Mouse (Mus musculus) midbrain, embryonic 15.5 days (tissue): ENCODE data around the gene Crkl. TPM values are rescaled to one million over a fixed set of nuclear protein-coding genes. Genes with fewer than 3 reads are reported as not detected.
A peak's percentile ranks its signal among the peaks of the same experiment; 100 is the strongest.

Experiments used
- ATAC-seq: fragments of 200-750 bp; cut with Nextera tagmentation; replicated peaks from 2 replicates; pipeline ENCODE4 v1.8.0; 2017; ENCODE audit warnings: moderate TSS enrichment
- H3K27ac ChIP-seq: fragments of 300-500 bp; sonication (generic); 2 replicates; pipeline ENCODE4 v1.5.1; 2015; ENCODE audit warnings: mild to moderate bottlenecking, inconsistent platforms
- H3K27me3 ChIP-seq: fragments of 300-500 bp; sonication (generic); replicated peaks from 2 replicates; pipeline ENCODE4 v1.6.1; 2015; ENCODE audit warnings: inconsistent platforms
- H3K36me3 ChIP-seq: fragments of 300-500 bp; sonication (generic); replicated peaks from 2 replicates; pipeline ENCODE4 v1.6.1; 2015; ENCODE audit warnings: inconsistent platforms
- H3K4me1 ChIP-seq: fragments of 300-500 bp; sonication (generic); 2 replicates; pipeline ENCODE4 v1.6.1; 2015; ENCODE audit warnings: inconsistent platforms
- H3K4me2 ChIP-seq: fragments of 300-500 bp; sonication (generic); 2 replicates; pipeline ENCODE4 v1.6.1; 2015; ENCODE audit warnings: inconsistent platforms, mild to moderate bottlenecking, moderate library complexity
- H3K4me3 ChIP-seq: fragments of 300-500 bp; sonication (generic); 2 replicates; pipeline ENCODE4 v1.5.1; 2015; ENCODE audit warnings: mild to moderate bottlenecking, inconsistent platforms
- H3K9ac ChIP-seq: fragments of 300-500 bp; sonication (generic); 2 replicates; pipeline ENCODE4 v1.6.1; 2015; ENCODE audit warnings: mild to moderate bottlenecking, inconsistent platforms
- H3K9me3 ChIP-seq: fragments of 300-500 bp; sonication (generic); 2 replicates; pipeline ENCODE4 v1.6.1; 2016; ENCODE audit warnings: inconsistent platforms
- WGBS: fragments of 180-500 bp; shearing (Covaris S2); methylation state at CpG from one replicate; pipeline ENCODE4 v1.1.7; 2015; ENCODE audit warnings: mixed read lengths; 5-methylcytosine and 5-hydroxymethylcytosine counted together
- polyA plus RNA-seq: library from polyadenylated mRNA; unstranded; fragments of >200 nt; fragmentation: Nextera tagmentation; extraction: Ambion mirVana; gene quantifications from 2 replicates; pipeline ENCODE4 v1.2.1, GENCODE M21; 2015

The Crkl gene
- polyA plus RNA-seq, 1 experiment from 2014 or later: 83.2 TPM

- WGBS: 93% methylated on average over 2 of the region's 2 CpGs
- no peak overlapping the region for H3K9ac ChIP-seq
- H3K36me3 ChIP-seq: peaks cover 34% of the 10 kb centered on the region
- no peak for ATAC-seq
- H3K27ac ChIP-seq: no peak overlapping the region
- no peak overlapping the region for H3K4me2 ChIP-seq
- no peaks in the 10 kb centered on the region for H3K27me3 ChIP-seq
- peaks cover 20% of the 10 kb centered on the region for H3K4me1 ChIP-seq
- H3K4me3 ChIP-seq: no peak overlapping the region
- H3K9me3 ChIP-seq: no peaks in the 10 kb centered on the region
Measured at GRCm38 (mm10) chr16:17510686-17511085, 58.9 kb downstream of the Crkl start.

DNA sequence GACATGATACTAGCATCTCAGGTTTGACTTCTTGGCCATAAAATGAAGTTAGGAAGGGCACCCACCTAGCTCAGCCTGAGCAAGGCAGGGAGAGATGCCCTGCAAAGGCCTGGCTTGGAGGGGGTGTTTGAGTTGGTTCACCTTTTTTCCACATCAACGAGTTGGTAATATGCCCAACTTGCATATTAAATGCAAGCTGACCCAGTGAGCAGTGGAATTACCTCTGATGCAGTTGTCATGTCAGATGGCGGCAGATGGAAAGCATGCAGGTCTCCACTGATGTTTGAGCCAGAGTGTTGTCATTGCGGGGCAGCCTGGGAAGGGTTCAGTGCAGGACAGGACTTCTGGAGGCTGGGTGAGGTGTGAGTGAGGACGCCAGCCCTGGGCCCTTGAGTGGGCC, 59.6 kb downstream of the Crkl start:
- no peak overlapping the region for H3K4me2 ChIP-seq
- no peaks in the 10 kb centered on the region for H3K27me3 ChIP-seq
- no peak for ATAC-seq
- no peak overlapping the region for H3K27ac ChIP-seq
- WGBS: 94% methylated on average over 4 of the region's 4 CpGs
- H3K36me3 ChIP-seq: peaks cover 40% of the 10 kb centered on the region
- no peak overlapping the region for H3K9ac ChIP-seq
- H3K9me3 ChIP-seq: no peaks in the 10 kb centered on the region
- H3K4me1 ChIP-seq: peaks cover 20% of the 10 kb centered on the region
- no peak overlapping the region for H3K4me3 ChIP-seq

GRCm38 (mm10) chr16:17518910-17519309, 67.1 kb downstream of the Crkl start:
- no peak for ATAC-seq
- Histone ChIP-seq H3K4me1 (no peaks in the 10 kb centered on the region), H3K4me2 (no peak overlapping the region), H3K36me3 (peaks cover 86% of the 10 kb centered on the region), H3K27ac (no peak overlapping the region), H3K9ac (no peak overlapping the region), H3K4me3 (no peak overlapping the region), H3K9me3 (no peaks in the 10 kb centered on the region), H3K27me3 (no peaks in the 10 kb centered on the region)
- 94% methylated on average over 2 of the region's 2 CpGs for WGBS

- WGBS: 93% methylated on average over 11 of the region's 11 CpGs
- ATAC-seq: no peak
- Histone ChIP-seq H3K9me3 (no peaks in the 10 kb centered on the region), H3K27ac (no peak overlapping the region), H3K27me3 (no peaks in the 10 kb centered on the region), H3K4me3 (no peak overlapping the region), H3K4me2 (no peak overlapping the region), H3K9ac (no peak overlapping the region), H3K4me1 (0 out of 2 replicates have a peak, but pooled peaks cover 3% of the 10 kb centered on the region), H3K36me3 (peaks cover 72% of the 10 kb centered on the region)
Measured at GRCm38 (mm10) chr16:17524156-17524555, 72.4 kb downstream of the Crkl start.

GRCm38 (mm10) chr16:17525524-17525923, 73.7 kb downstream of the Crkl start:
- WGBS: 91% methylated on average over 3 of the region's 3 CpGs
- peaks cover 58% of the 10 kb centered on the region for H3K36me3 ChIP-seq
- no peak for ATAC-seq

DNA sequence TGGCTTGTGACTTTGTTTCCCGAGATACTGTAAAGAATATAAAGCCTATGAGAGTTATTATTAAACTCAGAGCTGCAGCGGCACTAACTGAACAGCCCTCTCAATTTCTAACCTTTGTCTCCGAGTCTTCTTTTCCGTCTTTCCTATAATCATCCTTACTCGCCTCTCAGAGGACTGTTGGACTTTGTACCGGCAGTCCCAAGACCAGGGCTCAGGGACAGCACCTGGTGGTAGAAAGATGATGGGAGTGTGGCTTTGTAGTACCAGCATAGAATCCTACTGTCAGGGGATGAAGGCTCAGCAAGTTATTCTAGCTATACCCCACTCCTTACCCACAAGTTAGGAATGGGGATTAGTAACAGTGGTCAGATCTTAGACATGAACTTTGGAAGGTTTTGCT, 74.4 kb downstream of the Crkl start:
- ATAC-seq: no peak
- H3K27me3 ChIP-seq: no peaks in the 10 kb centered on the region
- H3K36me3 ChIP-seq: peaks cover 51% of the 10 kb centered on the region
- no peaks in the 10 kb centered on the region for H3K9me3 ChIP-seq
- H3K4me1 ChIP-seq: peaks cover 13% of the 10 kb centered on the region
- no peak overlapping the region for H3K9ac ChIP-seq
- WGBS: 90% methylated on average over 6 of the region's 6 CpGs
- H3K4me3 ChIP-seq: no peak overlapping the region
- H3K4me2 ChIP-seq: no peak overlapping the region
- H3K27ac ChIP-seq: no peak overlapping the region

More at GRCm38 (mm10) chr16:17525524-17525923, 73.7 kb downstream of the Crkl start:
- H3K4me2 ChIP-seq: no peak overlapping the region
- no peak overlapping the region for H3K27ac ChIP-seq
- no peaks in the 10 kb centered on the region for H3K9me3 ChIP-seq
- no peak overlapping the region for H3K4me3 ChIP-seq
- no peak overlapping the region for H3K9ac ChIP-seq
- no peaks in the 10 kb centered on the region for H3K27me3 ChIP-seq
- peaks cover 13% of the 10 kb centered on the region for H3K4me1 ChIP-seq

DNA sequence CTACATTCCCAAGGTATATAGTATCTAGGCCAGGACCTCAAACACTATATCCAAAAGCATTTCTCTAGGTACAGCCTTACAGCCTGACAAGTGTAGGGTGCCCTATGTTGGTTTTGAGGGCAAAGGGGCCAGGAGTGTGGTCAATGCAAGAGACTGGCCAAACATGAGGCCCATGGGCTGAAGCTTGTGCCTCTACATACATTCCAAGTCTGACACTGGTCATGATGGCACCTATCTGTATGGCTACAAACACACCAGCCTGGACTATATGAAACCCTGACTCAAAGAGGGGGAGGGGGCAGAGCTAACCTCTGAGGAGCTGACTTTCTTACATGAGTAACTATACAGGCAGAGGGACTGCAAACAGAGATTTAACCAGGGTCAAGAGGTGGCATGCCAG, 75.8 kb downstream of the Crkl start:
- H3K9ac ChIP-seq: no peak overlapping the region
- no peak for ATAC-seq
- H3K27ac ChIP-seq: no peak overlapping the region
- H3K9me3 ChIP-seq: no peaks in the 10 kb centered on the region
- H3K27me3 ChIP-seq: no peaks in the 10 kb centered on the region
- peaks cover 37% of the 10 kb centered on the region for H3K36me3 ChIP-seq
- no peak overlapping the region for H3K4me3 ChIP-seq
- H3K4me1 ChIP-seq: peaks cover 22% of the 10 kb centered on the region
- H3K4me2 ChIP-seq: no peak overlapping the region

- no peaks in the 10 kb centered on the region for H3K27me3 ChIP-seq
- no peak overlapping the region for H3K27ac ChIP-seq
- H3K9me3 ChIP-seq: no peaks in the 10 kb centered on the region
- H3K4me1 ChIP-seq: peaks cover 22% of the 10 kb centered on the region
- peaks cover 32% of the 10 kb centered on the region for H3K36me3 ChIP-seq
- no peak overlapping the region for H3K4me2 ChIP-seq
- H3K4me3 ChIP-seq: no peak overlapping the region
- WGBS: 89% methylated on average over 13 of the region's 13 CpGs
- no peak overlapping the region for H3K9ac ChIP-seq
- ATAC-seq: no peak
Measured at GRCm38 (mm10) chr16:17528276-17528675, 76.5 kb downstream of the Crkl start.

DNA sequence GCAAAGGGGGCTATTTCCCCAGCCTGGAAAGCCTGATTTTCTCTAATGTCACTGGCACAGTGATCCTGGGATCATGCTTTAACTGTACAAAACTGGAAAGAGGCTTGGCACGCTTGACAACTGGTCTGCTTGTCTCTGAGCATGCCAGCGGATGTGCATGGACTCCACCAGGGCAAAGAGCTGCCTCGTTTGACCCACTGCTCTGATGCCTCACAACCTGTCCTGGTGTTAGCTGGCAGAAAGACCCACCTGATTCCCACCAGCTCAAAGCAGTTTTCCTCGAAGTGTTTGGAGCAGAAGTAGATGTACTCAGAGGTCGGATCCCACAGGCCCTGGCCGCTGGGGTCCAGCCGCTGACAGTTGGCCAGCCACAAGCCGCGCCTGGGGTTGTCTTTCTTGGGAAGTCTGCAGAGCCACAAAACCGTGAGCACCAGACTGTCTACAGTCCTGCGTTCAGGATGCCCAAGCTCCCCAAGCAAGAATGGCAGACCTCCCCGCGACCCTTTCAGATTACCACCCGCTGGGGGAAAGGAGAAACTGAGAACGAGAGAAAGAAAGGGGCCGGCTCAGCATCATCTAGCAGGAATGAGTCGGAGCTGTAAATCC, 78.3 kb downstream of the Crkl start:
- Histone ChIP-seq H3K4me3 (peak overlapping the region; percentile 75), H3K4me1 (peaks cover 22% of the 10 kb centered on the region), H3K27me3 (no peaks in the 10 kb centered on the region), H3K9ac (peak overlapping the region; percentile 84), H3K4me2 (peak overlapping the region; percentile 92), H3K27ac (peak overlapping the region; percentile 99), H3K36me3 (peaks cover 18% of the 10 kb centered on the region; the same call in 1 of the 2 replicates), H3K9me3 (no peaks in the 10 kb centered on the region)
- ATAC-seq: peak; percentile 19
- WGBS: 17% methylated on average over 17 of the region's 17 CpGs

DNA sequence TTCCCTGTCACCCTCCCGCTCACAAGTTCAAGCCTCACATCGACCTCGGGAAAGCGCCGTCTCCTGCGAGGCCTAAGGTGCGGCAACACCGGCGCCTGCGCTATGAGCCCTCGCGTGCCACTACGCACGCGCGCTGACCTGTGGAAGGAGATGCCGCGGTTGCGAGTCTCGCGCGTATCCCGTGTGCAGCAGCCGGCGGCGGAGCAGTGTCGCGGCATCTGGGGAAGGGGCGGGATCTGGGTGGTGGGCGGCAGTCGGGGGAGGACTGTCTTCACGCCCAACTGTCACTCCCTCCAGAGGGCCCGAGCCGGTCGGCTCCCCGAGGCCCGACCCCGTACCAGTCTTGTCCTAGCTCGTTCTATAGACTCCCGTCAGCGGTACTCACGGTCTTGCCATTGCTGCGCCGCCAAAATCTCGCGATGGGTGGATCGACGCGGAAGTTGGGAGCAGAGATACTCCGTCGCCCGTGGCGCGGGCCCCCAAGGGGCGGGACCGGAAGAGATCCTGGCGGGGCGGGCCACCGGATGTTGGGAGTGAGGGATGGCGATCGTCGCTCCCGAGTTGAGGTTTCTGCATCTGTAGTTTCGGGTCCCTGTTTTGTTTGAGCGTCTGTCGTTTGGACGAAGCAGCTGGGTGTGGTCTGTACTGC, 79.0 kb downstream of the Crkl start, which contains the start of gene Thap7:
TSS of gene Thap7 (minus strand) at position 497 of the 649 bp plus-strand sequence.
- peaks cover 11% of the 10 kb centered on the region; the same call in 1 of the 2 replicates for H3K36me3 ChIP-seq
- H3K27ac ChIP-seq: peak within 1 kb of the TSS; percentile 99
- H3K4me1 ChIP-seq: peaks cover 22% of the 10 kb centered on the region
- H3K9ac ChIP-seq: peak within 1 kb of the TSS; percentile 84
- H3K9me3 ChIP-seq: no peaks in the 10 kb centered on the region
- under 1% methylated on average over 67 of the region's 67 CpGs for WGBS
- H3K4me3 ChIP-seq: peak within 1 kb of the TSS; percentile 75
- H3K4me2 ChIP-seq: peak within 1 kb of the TSS; percentile 92
- H3K27me3 ChIP-seq: no peaks in the 10 kb centered on the region
- ATAC-seq: peak; percentile 97

- Histone ChIP-seq H3K4me1 (peaks cover 22% of the 10 kb centered on the region), H3K4me3 (no peak overlapping the region), H3K9ac (no peak overlapping the region), H3K9me3 (no peaks in the 10 kb centered on the region), H3K27me3 (no peaks in the 10 kb centered on the region), H3K36me3 (peaks cover 6% of the 10 kb centered on the region; the same call in 1 of the 2 replicates), H3K4me2 (peak overlapping the region; percentile 92; the same call in 1 of the 2 replicates), H3K27ac (no peak overlapping the region)
- 63% methylated on average over 4 of the region's 4 CpGs for WGBS
- ATAC-seq: no peak
Measured at GRCm38 (mm10) chr16:17532271-17532670, 80.5 kb downstream of the Crkl start.

DNA sequence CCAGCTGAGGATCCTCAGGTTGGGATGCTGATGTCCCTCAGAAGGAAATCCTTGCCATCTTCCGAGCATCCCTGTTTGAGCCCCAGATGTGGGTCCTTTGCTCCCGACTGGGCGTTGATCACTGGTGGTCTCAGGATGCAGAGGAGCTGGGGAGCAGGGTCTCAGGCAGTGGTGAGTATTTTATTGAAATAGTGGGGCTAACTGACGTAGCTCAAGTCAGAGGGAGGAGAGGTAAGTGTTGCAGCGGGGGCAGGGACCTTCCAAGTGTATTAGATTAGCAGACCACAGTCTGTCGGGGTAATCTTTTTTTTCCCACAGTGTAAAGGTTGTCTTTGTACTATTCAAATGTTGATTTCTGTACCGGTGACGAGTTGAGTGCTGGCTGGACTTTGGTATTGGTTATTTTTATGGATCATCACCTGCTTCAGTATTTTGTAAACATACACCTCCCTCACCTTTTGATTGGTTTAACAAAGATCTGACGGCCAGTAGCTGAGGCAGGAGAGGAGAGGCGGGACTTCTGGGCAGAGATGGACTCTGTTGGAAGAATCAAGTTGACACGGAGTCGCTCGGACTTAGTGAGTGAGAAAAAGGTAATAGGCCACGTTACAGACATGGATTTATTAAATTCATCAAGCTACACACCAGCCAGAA, 81.0 kb downstream of the Crkl start:
- Histone ChIP-seq H3K4me3 (no peak overlapping the region), H3K9me3 (no peaks in the 10 kb centered on the region), H3K36me3 (0 out of 2 replicates have a peak, but pooled peaks cover 2% of the 10 kb centered on the region), H3K9ac (no peak overlapping the region), H3K27me3 (no peaks in the 10 kb centered on the region), H3K4me1 (peaks cover 22% of the 10 kb centered on the region), H3K4me2 (no peak overlapping the region), H3K27ac (no peak overlapping the region)
- ATAC-seq: no peak
- 71% methylated on average over 14 of the region's 14 CpGs for WGBS
